In the genomic region with DNA sequence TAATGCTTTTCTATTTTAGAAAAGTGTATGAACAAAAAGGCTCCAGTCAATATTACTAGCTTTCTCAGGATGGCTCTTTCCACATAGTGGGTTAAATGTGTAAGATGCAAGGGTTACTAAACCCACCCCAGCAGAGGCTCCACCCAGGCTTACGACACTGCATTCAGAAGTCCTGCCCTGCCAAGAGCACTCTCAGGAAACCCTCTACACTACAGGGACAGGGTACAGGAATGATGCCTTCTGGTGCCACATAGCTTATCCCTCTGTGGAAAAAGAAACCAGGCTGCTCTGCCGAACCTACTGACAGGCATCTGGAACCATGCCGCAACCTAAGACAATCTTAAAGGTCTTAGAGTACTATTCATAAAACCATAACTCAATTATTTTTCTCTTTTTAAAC, we compare ENCODE assay signal across 22 mouse cellular contexts.
A peak's percentile ranks its signal among the peaks of the same experiment; 100 is the strongest.
DNase-seq lines count a peak whose midpoint lies in the region; ATAC-seq and TF ChIP-seq lines count a peak whose summit lies in the region.
"Had no signal": no experiment of that assay in that cellular context is flagged by ENCODE, and none has a peak within 500 bp of the region (broad histone marks: within the 10 kb centered on the region; RNA-seq: fewer than 3 reads in every experiment).

No protein-coding gene starts in this region.

- no peak overlapping the region for H3K9ac ChIP-seq in heart, postnatal 0 days (replicated peaks; ENCODE audit: low read depth, low read length)
- H3K9ac ChIP-seq in heart, embryonic 11.5 days (ENCODE audit: low read depth, low read length): no peak overlapping the region
- H3K9ac ChIP-seq: embryonic facial prominence, embryonic 12.5 days; forebrain, postnatal 0 days; hindbrain, embryonic 12.5 days; liver, embryonic 13.5 days; lung, embryonic 14.5 days; midbrain, embryonic 13.5 days had no signal

- H3K36me3 ChIP-seq in heart, postnatal 0 days (replicated peaks; ENCODE audit: control insufficient read depth, insufficient read depth, low read length): no peaks in the 10 kb centered on the region
- H3K36me3 ChIP-seq in heart, embryonic 11.5 days (ENCODE audit: control insufficient read depth, insufficient read depth, low read length): no peaks in the 10 kb centered on the region
- H3K36me3 ChIP-seq: embryonic facial prominence, embryonic 12.5 days; hindbrain, embryonic 12.5 days; liver, embryonic 13.5 days; midbrain, embryonic 13.5 days had no signal

- no peaks in the 10 kb centered on the region for H3K9me3 ChIP-seq in heart, postnatal 0 days (replicated peaks; ENCODE audit: control insufficient read depth, low read length)
- H3K9me3 ChIP-seq in heart, embryonic 11.5 days (replicated peaks; ENCODE audit: control insufficient read depth, low read length): no peaks in the 10 kb centered on the region
- H3K9me3 ChIP-seq: embryonic facial prominence, embryonic 12.5 days; G1E; hindbrain, embryonic 12.5 days; liver, embryonic 13.5 days; megakaryocyte, embryonic 14.5 days; midbrain, embryonic 13.5 days had no signal

- 33% methylated on average over 3 of the region's 3 CpGs for WGBS in cerebellum, adult 2 months
- 38% methylated on average over 3 of the region's 3 CpGs for WGBS in heart, postnatal 0 days
- WGBS in heart, embryonic 11.5 days (ENCODE audit: insufficient replicate concordance): 79% methylated on average over 3 of the region's 3 CpGs

- TF ChIP-seq CTCF in cerebellum, adult 2 months (IDR thresholded peaks at IDR 0.05; ENCODE audit: borderline replicate concordance, insufficient read depth, low read depth, low read length): no peak
- no peak for TF ChIP-seq CTCF in heart, postnatal 0 days (IDR thresholded peaks at IDR 0.05; ENCODE audit: low read depth)

- H3K4me1 ChIP-seq in cerebellum, adult 2 months (ENCODE audit: control insufficient read depth, insufficient read depth, low read length): peaks cover 7% of the 10 kb centered on the region
- peaks cover 17% of the 10 kb centered on the region; the same call in 1 of the 2 replicates for H3K4me1 ChIP-seq in heart, postnatal 0 days (ENCODE audit: control insufficient read depth, insufficient read depth)
- peaks cover 10% of the 10 kb centered on the region; the same call in 1 of the 2 replicates for H3K4me1 ChIP-seq in heart, embryonic 11.5 days (ENCODE audit: control insufficient read depth, insufficient read depth, low read length)

- peak overlapping the region; percentile 6 for H3K4me3 ChIP-seq in cerebellum, adult 2 months (replicated peaks; ENCODE audit: insufficient read depth, low read depth, low read length)
- H3K4me3 ChIP-seq in heart, postnatal 0 days (ENCODE audit: low read depth, low read length): no peak overlapping the region
- H3K4me3 ChIP-seq in heart, embryonic 11.5 days (ENCODE audit: low read depth, low read length): no peak overlapping the region
- H3K4me3 ChIP-seq: embryonic facial prominence, embryonic 12.5 days; hindbrain, embryonic 12.5 days; left cerebral cortex, adult 2 months; liver, embryonic 13.5 days; megakaryocyte, embryonic 14.5 days; midbrain, embryonic 13.5 days had no signal

- peak overlapping the region; percentile 21; the same call in 1 of the 2 replicates for H3K4me2 ChIP-seq in heart, postnatal 0 days (ENCODE audit: low read depth, low read length)
- no peak overlapping the region for H3K4me2 ChIP-seq in heart, embryonic 11.5 days
- H3K4me2 ChIP-seq: embryonic facial prominence, embryonic 12.5 days; hindbrain, embryonic 12.5 days; liver, embryonic 13.5 days; lung, embryonic 14.5 days; midbrain, embryonic 13.5 days had no signal

- peak; percentile 76 for ATAC-seq in heart, postnatal 0 days (ENCODE audit: insufficient read depth, low read depth)
- ATAC-seq in heart, embryonic 11.5 days (replicated peaks; ENCODE audit: insufficient number of reproducible peaks, low FRiP score, low TSS enrichment): no peak
- peak; percentile 81 for ATAC-seq in megakaryocyte progenitor cell, adult 5-6 weeks (replicated peaks; ENCODE audit: poor library complexity)
- ATAC-seq: forebrain, postnatal 0 days; midbrain, embryonic 13.5 days had no signal

- no peak for TF ChIP-seq POLR2A in cerebellum, adult 2 months (IDR thresholded peaks at IDR 0.05; ENCODE audit: borderline replicate concordance, insufficient read depth, low read length)

- H3K27me3 ChIP-seq in cerebellum, adult 2 months (ENCODE audit: control insufficient read depth, insufficient read depth, low read length): no peaks in the 10 kb centered on the region
- H3K27me3 ChIP-seq in heart, postnatal 0 days (ENCODE audit: control insufficient read depth, insufficient read depth, low read length): no peaks in the 10 kb centered on the region
- H3K27me3 ChIP-seq in heart, embryonic 11.5 days (ENCODE audit: control insufficient read depth, insufficient read depth, low read length): no peaks in the 10 kb centered on the region
- H3K27me3 ChIP-seq: CH12.LX; embryonic facial prominence, embryonic 12.5 days; hindbrain, embryonic 12.5 days; liver, embryonic 13.5 days; megakaryocyte, embryonic 14.5 days; midbrain, embryonic 13.5 days had no signal

- DNase-seq in cerebellum, adult 2 months: no peak
- no peak for DNase-seq in cerebellum, adult 9-11 months
- DNase-seq in heart, postnatal 0 days (ENCODE audit: low spot score): peak; percentile 83
- peak; percentile 15 for DNase-seq in NIH3T3 (ENCODE audit: low read depth)
- DNase-seq in layer of hippocampus, postnatal 10 days (ENCODE audit: low spot score in 2 of 2): no peak
- DNase-seq: B cell, adult 2 months; forebrain, postnatal 0 days; gastrocnemius, postnatal 36 days; kidney, adult 18-20 months; kidney, postnatal 4 days; liver, embryonic 13.5 days; lung, embryonic 14.5 days; right cerebral cortex, postnatal 14 days had no signal

- TF ChIP-seq EP300 in heart, postnatal 0 days (IDR thresholded peaks at IDR 0.05; ENCODE audit: low read depth): no peak

- H3K27ac ChIP-seq in cerebellum, adult 2 months (ENCODE audit: insufficient read depth, low read length): no peak overlapping the region
- H3K27ac ChIP-seq in heart, postnatal 0 days (ENCODE audit: low read depth): peak overlapping the region; percentile 70
- H3K27ac ChIP-seq in heart, embryonic 11.5 days (ENCODE audit: low read depth, low read length): no peak overlapping the region
- H3K27ac ChIP-seq: embryonic facial prominence, embryonic 12.5 days; hindbrain, embryonic 12.5 days; left cerebral cortex, adult 2 months; liver, embryonic 13.5 days; midbrain, embryonic 13.5 days had no signal

Comparison
In these comparisons a context has a peak if more than half of its experiments do, and no peak if none do; other contexts are left out.
1. DNase-seq: peak in heart, postnatal 0 days (single experiment) and NIH3T3 (single experiment); none in cerebellum, adult 2 months (0 of 2), cerebellum, adult 9-11 months (single experiment) and layer of hippocampus, postnatal 10 days (0 of 2).